Mouse (Mus musculus): ENCODE measurements at regions not wholly inside any gene's neighbourhood (a gene's known extent, or its start where the extent isn't known, plus 50 kb on each side); places are given as distances from the start of the nearest gene placed in this dataset.
A peak's percentile ranks its signal among the peaks of the same experiment; 100 is the strongest.

DNA sequence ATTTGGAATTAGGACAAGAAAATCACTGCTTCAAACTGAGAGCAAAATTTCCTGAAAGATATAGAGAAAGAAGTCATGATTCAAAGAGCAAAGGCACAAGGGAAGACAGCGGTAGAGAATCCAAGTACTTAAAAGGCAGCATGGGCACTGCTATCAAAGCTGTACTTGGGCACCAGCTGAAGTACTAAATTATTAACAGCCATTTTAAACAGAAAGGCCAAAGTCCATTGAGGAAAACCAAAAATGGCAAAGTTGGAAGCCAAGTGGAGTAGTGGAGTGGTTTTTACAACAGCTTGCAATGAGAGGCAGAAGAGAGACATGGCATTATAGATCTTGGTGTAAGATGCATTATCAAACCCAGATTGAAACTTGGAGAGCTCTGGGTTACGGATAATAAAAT, 291.8 kb upstream of the Mpdz start:
- intact Hi-C loops (cut with DNase I) = no loop called here
- Histone ChIP-seq H3K4me3 (no peak overlapping the region), H3K79me2 (replicated peaks; ENCODE audit: control insufficient read depth, insufficient read depth, low read length) (no peaks in the 10 kb centered on the region), H3K4me1 (ENCODE audit: control insufficient read depth, insufficient read depth, low read length) (no peaks in the 10 kb centered on the region), H3K9ac (ENCODE audit: low read depth, low read length) (no peak overlapping the region), H3K27me3 (ENCODE audit: control insufficient read depth, insufficient read depth, low read length) (no peaks in the 10 kb centered on the region), H3K27ac (no peak overlapping the region), H3K36me3 (ENCODE audit: control insufficient read depth, insufficient read depth, low read length) (no peaks in the 10 kb centered on the region)
- 97% methylated on average over 2 of the region's 2 CpGs for WGBS
- no peak for DNase-seq
- TF ChIP-seq EP300 (IDR thresholded peaks at IDR 0.05; ENCODE audit: insufficient read depth, low read depth, low read length) = no peak
- no peak for TF ChIP-seq POLR2A (IDR thresholded peaks at IDR 0.05; ENCODE audit: insufficient read depth, low read depth, low read length)
- TF ChIP-seq CTCF (IDR thresholded peaks at IDR 0.05) = no peak

DNA sequence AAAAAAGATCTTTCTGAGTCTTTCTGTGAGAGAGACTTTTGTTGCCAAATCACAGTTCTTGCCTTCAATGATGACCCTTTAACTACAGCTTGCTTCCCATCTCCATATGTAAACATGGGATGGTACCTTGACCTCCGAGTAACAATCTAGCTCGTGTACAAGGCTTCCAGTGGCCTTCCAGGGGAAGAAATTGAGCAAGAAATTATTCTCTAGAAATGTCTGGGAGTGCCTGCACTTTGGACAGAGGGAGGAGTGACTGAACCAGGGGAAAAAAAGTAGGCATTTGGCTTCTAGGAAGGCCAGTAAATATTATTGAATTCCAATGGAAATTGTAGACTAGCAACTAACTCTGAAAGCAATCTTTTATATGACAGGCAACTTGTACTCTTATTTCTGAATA, 287.8 kb upstream of the Mpdz start:
- Histone ChIP-seq H3K79me2 (replicated peaks; ENCODE audit: control insufficient read depth, insufficient read depth, low read length) (no peaks in the 10 kb centered on the region), H3K27me3 (ENCODE audit: control insufficient read depth, insufficient read depth, low read length) (no peaks in the 10 kb centered on the region), H3K9ac (ENCODE audit: low read depth, low read length) (no peak overlapping the region), H3K36me3 (ENCODE audit: control insufficient read depth, insufficient read depth, low read length) (no peaks in the 10 kb centered on the region), H3K4me3 (no peak overlapping the region), H3K27ac (no peak overlapping the region), H3K4me1 (ENCODE audit: control insufficient read depth, insufficient read depth, low read length) (no peaks in the 10 kb centered on the region)
- 84% methylated on average over 2 of the region's 2 CpGs for WGBS
- DNase-seq = no peak
- intact Hi-C loops (cut with DNase I) = no loop called here
- TF ChIP-seq POLR2A (IDR thresholded peaks at IDR 0.05; ENCODE audit: insufficient read depth, low read depth, low read length) (no peak), EP300 (IDR thresholded peaks at IDR 0.05; ENCODE audit: insufficient read depth, low read depth, low read length) (no peak), CTCF (IDR thresholded peaks at IDR 0.05) (no peak)

DNA sequence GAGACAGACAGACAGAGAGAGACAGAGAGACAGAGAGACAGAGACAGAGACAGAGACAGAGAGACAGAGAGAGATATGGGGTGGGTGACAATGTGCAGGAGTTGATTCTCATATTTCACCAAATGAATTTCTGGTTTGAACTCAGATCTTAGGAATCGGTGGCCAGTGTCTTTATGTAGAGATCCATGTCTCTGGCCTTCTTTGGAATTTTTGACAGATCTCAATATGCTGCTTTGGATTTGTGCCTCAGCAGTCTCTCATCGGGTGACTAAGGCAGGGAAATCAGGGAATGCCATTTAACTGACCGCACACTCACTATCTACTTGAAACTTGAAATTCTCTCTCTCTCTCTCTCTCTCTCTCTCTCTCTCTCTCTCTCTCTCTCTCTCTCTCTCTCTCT, 286.3 kb upstream of the Mpdz start:
- no peaks in the 10 kb centered on the region for H3K27me3 ChIP-seq (ENCODE audit: control insufficient read depth, insufficient read depth, low read length)
- intact Hi-C loops (cut with DNase I) = loop anchor here (5.0 kb wide), 1 partner anchor 93 kb away; no protein-coding TSS in a partner anchor
- no peak for DNase-seq
- no peak for TF ChIP-seq EP300 (IDR thresholded peaks at IDR 0.05; ENCODE audit: insufficient read depth, low read depth, low read length)
- no peak for TF ChIP-seq POLR2A (IDR thresholded peaks at IDR 0.05; ENCODE audit: insufficient read depth, low read depth, low read length)
- no peak for TF ChIP-seq CTCF (IDR thresholded peaks at IDR 0.05)
- H3K36me3 ChIP-seq (ENCODE audit: control insufficient read depth, insufficient read depth, low read length) = no peaks in the 10 kb centered on the region
- H3K27ac ChIP-seq = no peak overlapping the region
- H3K4me1 ChIP-seq (ENCODE audit: control insufficient read depth, insufficient read depth, low read length) = no peaks in the 10 kb centered on the region
- no peak overlapping the region for H3K9ac ChIP-seq (ENCODE audit: low read depth, low read length)
- no peak overlapping the region for H3K4me3 ChIP-seq
- WGBS = 59% methylated on average over 3 of the region's 3 CpGs
- H3K79me2 ChIP-seq (replicated peaks; ENCODE audit: control insufficient read depth, insufficient read depth, low read length) = no peaks in the 10 kb centered on the region

DNA sequence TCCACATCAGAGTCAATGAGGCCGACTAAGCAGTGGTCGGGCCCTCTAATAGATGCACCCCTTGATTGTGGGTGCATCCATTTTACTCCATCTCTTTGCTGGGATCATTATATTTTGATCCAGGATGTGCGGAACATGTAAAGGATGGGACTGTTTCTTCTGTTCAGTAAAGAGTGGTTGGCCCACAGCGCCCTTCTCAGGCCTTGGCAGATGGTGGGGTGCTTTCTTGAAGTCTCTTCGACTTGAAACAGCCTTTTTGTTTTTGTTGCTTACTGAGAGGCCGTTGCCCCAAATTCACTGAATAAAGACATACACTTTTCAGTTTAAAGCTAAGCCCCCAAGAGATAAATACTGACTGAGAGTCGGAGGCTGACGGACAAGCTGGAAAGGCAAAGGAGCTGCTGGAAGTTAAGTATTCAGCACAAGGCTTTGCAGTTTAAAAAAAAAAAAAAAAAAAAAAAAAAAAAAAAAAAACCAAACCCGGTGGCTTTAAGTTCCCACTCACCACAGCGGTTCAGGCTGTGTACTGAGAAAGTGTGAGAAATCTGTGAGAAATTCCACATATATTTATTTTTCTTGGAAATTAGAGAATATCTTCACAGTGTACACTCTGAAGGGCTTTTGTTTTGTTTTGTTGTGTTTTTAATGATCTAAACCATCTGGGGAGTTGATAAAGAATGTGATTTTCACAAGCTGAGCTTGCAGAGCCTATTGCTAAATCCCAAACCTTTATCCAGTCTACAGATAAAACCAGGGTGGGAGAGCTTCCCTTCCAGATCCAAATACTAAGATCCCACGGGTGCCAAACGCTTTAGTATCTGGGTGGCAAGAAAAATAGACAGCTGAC, 285.3 kb upstream of the Mpdz start:
- TF ChIP-seq CTCF (IDR thresholded peaks at IDR 0.05) = no peak
- no peak for TF ChIP-seq EP300 (IDR thresholded peaks at IDR 0.05; ENCODE audit: insufficient read depth, low read depth, low read length)
- intact Hi-C loops (cut with DNase I) = loop anchor here (5.0 kb wide), 1 partner anchor 94 kb away; no protein-coding TSS in a partner anchor
- Histone ChIP-seq H3K27ac (peak overlapping the region; percentile 17; the same call in 1 of the 2 replicates), H3K36me3 (ENCODE audit: control insufficient read depth, insufficient read depth, low read length) (no peaks in the 10 kb centered on the region), H3K79me2 (replicated peaks; ENCODE audit: control insufficient read depth, insufficient read depth, low read length) (no peaks in the 10 kb centered on the region), H3K9ac (ENCODE audit: low read depth, low read length) (no peak overlapping the region), H3K27me3 (ENCODE audit: control insufficient read depth, insufficient read depth, low read length) (no peaks in the 10 kb centered on the region), H3K4me3 (no peak overlapping the region), H3K4me1 (ENCODE audit: control insufficient read depth, insufficient read depth, low read length) (no peaks in the 10 kb centered on the region)
- WGBS = 59% methylated on average over 12 of the region's 12 CpGs
- peak; percentile 21 to 47 for DNase-seq

DNA sequence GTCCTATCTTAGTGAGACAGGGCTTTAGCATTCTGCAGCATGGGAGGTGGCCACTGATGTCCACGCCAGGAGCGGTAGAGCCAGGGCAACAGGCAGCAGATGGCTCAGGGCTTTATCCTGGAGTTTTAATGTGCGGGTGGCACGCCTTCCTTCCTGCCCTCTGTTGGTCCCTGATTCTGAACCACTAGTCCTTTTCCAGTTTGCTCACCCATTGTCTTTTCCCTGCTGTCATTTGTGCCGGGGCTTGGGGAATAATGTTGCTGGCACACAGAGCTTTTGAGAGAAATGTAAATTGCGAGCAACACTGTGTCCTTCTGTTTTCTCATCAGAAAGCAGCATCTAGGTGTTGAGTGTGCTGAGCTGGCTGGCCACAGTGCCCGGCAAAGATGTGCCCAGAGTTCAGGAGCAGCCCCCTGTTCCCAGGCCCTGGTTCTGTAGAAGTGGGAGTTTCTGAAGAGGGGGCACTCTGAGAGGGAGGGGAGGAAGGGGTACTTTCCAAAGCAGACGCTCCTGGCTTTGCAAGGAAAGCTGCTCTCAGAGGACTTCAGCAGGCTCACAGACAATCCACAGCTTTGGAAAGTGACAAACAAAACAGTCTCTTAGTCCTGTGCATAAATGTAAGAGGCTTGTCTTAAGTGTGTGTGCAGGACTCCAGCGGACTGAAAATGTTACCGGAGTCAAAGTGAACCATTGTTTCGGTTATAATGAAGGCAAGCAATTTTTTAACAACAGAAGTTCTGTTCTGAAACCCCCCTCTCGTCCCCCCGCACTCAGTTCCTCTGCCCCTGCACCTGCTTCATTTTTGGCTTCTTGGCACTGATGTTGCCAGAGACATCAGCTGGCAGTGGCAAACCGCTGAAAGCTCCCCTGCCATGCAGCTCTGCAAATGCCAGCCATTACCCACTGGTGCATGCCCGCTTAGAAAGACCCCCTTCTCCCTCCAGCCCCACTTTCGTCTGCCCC, 284.4 kb upstream of the Mpdz start:
- 60% methylated on average over 16 of the region's 16 CpGs for WGBS
- intact Hi-C loops (cut with DNase I) = loop anchor here (5.0 kb wide), 1 partner anchor 95 kb away; no protein-coding TSS in a partner anchor
- peak; percentile 4 to 20 for DNase-seq

More for the DNA sequence above, 284.4 kb upstream of the Mpdz start:
- Histone ChIP-seq H3K79me2 (replicated peaks; ENCODE audit: control insufficient read depth, insufficient read depth, low read length) (no peaks in the 10 kb centered on the region), H3K4me1 (ENCODE audit: control insufficient read depth, insufficient read depth, low read length) (no peaks in the 10 kb centered on the region), H3K27ac (no peak overlapping the region; the same call in 1 of the 2 replicates), H3K4me3 (no peak overlapping the region), H3K9ac (ENCODE audit: low read depth, low read length) (no peak overlapping the region), H3K36me3 (ENCODE audit: control insufficient read depth, insufficient read depth, low read length) (no peaks in the 10 kb centered on the region), H3K27me3 (ENCODE audit: control insufficient read depth, insufficient read depth, low read length) (no peaks in the 10 kb centered on the region)
- TF ChIP-seq CTCF (IDR thresholded peaks at IDR 0.05) (no peak), EP300 (IDR thresholded peaks at IDR 0.05; ENCODE audit: insufficient read depth, low read depth, low read length) (no peak), POLR2A (IDR thresholded peaks at IDR 0.05; ENCODE audit: insufficient read depth, low read depth, low read length) (no peak)
